Mouse (Mus musculus) lung, embryonic 14.5 days (tissue): ENCODE measurements at regions not wholly inside any gene's neighbourhood (a gene's known extent, or its start where the extent isn't known, plus 50 kb on each side); places are given as distances from the start of the nearest gene placed in this dataset.

Source experiments
- ATAC-seq: fragments of 200-750 bp; cut with Nextera tagmentation; 2 replicates; pipeline ENCODE4 v1.8.0; 2017; ENCODE audit warnings: mild to moderate bottlenecking, moderate TSS enrichment, moderate library complexity; ENCODE audit not compliant: insufficient read depth
- DNase-seq: peaks from one replicate; pipeline ENCODE4 v3.0.0-alpha.2; 2015
- H3K27ac ChIP-seq: fragments of 300-500 bp; sonication (generic); 2 replicates; pipeline ENCODE4 v1.5.1; 2014; ENCODE audit warnings: low read depth, mild to moderate bottlenecking, moderate library complexity
- H3K27me3 ChIP-seq: fragments of 300-500 bp; sonication (generic); 2 replicates; pipeline ENCODE4 v1.6.1; 2014; ENCODE audit warnings: low read length, control low read depth; ENCODE audit not compliant: insufficient read depth
- H3K36me3 ChIP-seq: fragments of 300-500 bp; sonication (generic); 2 replicates; pipeline ENCODE4 v1.6.1; 2014; ENCODE audit warnings: control low read depth; ENCODE audit not compliant: insufficient read depth
- H3K4me1 ChIP-seq: fragments of 300-500 bp; sonication (generic); 2 replicates; pipeline ENCODE4 v1.6.1; 2014; ENCODE audit warnings: antibody characterized with exemption, control low read depth; ENCODE audit not compliant: insufficient read depth
- H3K4me2 ChIP-seq: fragments of 300-500 bp; sonication (generic); 2 replicates; pipeline ENCODE4 v1.6.1; 2014; ENCODE audit warnings: mild to moderate bottlenecking
- H3K4me3 ChIP-seq: fragments of 300-500 bp; sonication (generic); 2 replicates; pipeline ENCODE4 v1.5.1; 2014; ENCODE audit warnings: low read depth, low read length
- H3K9ac ChIP-seq: fragments of 300-500 bp; sonication (generic); 2 replicates; pipeline ENCODE4 v1.6.1; 2014
- H3K9me3 ChIP-seq: fragments of 300-500 bp; sonication (generic); 2 replicates; pipeline ENCODE4 v1.6.1; 2016; ENCODE audit warnings: low read depth, low read length, control low read depth
- CTCF ChIP-seq: IDR thresholded peaks from 2 replicates; pipeline ENCODE4 v1.5.1; 2016; ENCODE audit warnings: antibody characterized with exemption, low read depth
- WGBS: fragments of 180-500 bp; shearing (Covaris S2); extraction: QIAGEN DNeasy Blood & Tissue Kit; methylation state at CpG from one replicate; pipeline ENCODE4 v1.1.7; 2014; 5-methylcytosine and 5-hydroxymethylcytosine counted together

GRCm38 (mm10) chr9:61819836-61820235 is 94.5 kb downstream of the Rplp1 start:
- WGBS: 19% methylated on average over 1 of the region's 1 CpGs

GRCm38 (mm10) chr9:61816589-61817179 is 97.7 kb downstream of the Rplp1 start:
- Histone ChIP-seq H3K4me2 (no peak overlapping the region), H3K9ac (no peak overlapping the region), H3K27me3 (no peaks in the 10 kb centered on the region), H3K27ac (no peak overlapping the region), H3K4me1 (no peaks in the 10 kb centered on the region), H3K4me3 (no peak overlapping the region), H3K9me3 (no peaks in the 10 kb centered on the region), H3K36me3 (no peaks in the 10 kb centered on the region)
- TF ChIP-seq CTCF: no peak
- DNase-seq (no peak), ATAC-seq (no peak)
- 62% methylated on average over 11 of the region's 11 CpGs for WGBS

More at GRCm38 (mm10) chr9:61819836-61820235, 94.5 kb downstream of the Rplp1 start:
- DNase-seq: no peak
- no peak overlapping the region for H3K4me2 ChIP-seq
- ATAC-seq: no peak
- H3K27me3 ChIP-seq: no peaks in the 10 kb centered on the region
- no peak for TF ChIP-seq CTCF
- H3K9ac ChIP-seq: no peak overlapping the region
- no peaks in the 10 kb centered on the region for H3K9me3 ChIP-seq
- H3K4me3 ChIP-seq: no peak overlapping the region
- no peak overlapping the region for H3K27ac ChIP-seq
- no peaks in the 10 kb centered on the region for H3K4me1 ChIP-seq
- no peaks in the 10 kb centered on the region for H3K36me3 ChIP-seq

- Histone ChIP-seq H3K4me2 (no peak overlapping the region), H3K9ac (no peak overlapping the region), H3K4me3 (no peak overlapping the region), H3K27me3 (no peaks in the 10 kb centered on the region), H3K9me3 (no peaks in the 10 kb centered on the region), H3K27ac (no peak overlapping the region), H3K4me1 (no peaks in the 10 kb centered on the region), H3K36me3 (no peaks in the 10 kb centered on the region)
- WGBS: 22% methylated on average over 10 of the region's 10 CpGs
- no peak for DNase-seq
- no peak for ATAC-seq
- no peak for TF ChIP-seq CTCF
These were observed 98.3 kb downstream of the Rplp1 start for GRCm38 (mm10) chr9:61815995-61816394.

DNA sequence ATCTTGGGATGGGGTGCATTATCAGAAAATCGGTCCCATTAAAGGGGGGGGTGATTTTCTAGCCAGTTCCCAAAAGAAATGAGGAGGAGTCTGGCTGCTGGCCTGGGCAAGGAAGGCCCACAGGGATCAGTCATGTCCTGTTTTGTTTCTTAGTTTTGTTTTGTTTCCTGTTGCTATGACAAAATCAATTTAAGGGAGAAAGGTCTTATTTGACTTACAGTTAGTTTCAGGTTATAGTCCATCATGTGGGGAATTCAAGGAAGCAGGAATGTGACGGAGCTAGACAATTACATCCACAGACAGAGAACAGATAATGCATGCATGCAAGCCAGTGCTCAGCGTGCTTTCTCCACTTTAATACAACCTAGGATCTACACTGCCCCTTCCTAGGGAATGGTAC is 101.1 kb downstream of the Rplp1 start:
- no peaks in the 10 kb centered on the region for H3K27me3 ChIP-seq
- ATAC-seq: no peak
- no peaks in the 10 kb centered on the region for H3K36me3 ChIP-seq
- 82% methylated on average over 3 of the region's 3 CpGs for WGBS
- no peak overlapping the region for H3K9ac ChIP-seq
- H3K27ac ChIP-seq: no peak overlapping the region
- DNase-seq: no peak
- H3K4me1 ChIP-seq: no peaks in the 10 kb centered on the region
- no peak overlapping the region for H3K4me2 ChIP-seq
- TF ChIP-seq CTCF: no peak
- no peaks in the 10 kb centered on the region for H3K9me3 ChIP-seq
- H3K4me3 ChIP-seq: no peak overlapping the region

GRCm38 (mm10) chr9:61812315-61812714 is 102.0 kb downstream of the Rplp1 start:
- Histone ChIP-seq H3K9ac (no peak overlapping the region), H3K4me1 (0 out of 2 replicates have a peak, but pooled peaks cover 5% of the 10 kb centered on the region), H3K4me3 (no peak overlapping the region), H3K27me3 (no peaks in the 10 kb centered on the region), H3K27ac (no peak overlapping the region), H3K36me3 (no peaks in the 10 kb centered on the region), H3K9me3 (no peaks in the 10 kb centered on the region), H3K4me2 (no peak overlapping the region)
- no peak for TF ChIP-seq CTCF
- ATAC-seq (no peak), DNase-seq (no peak)
- WGBS: 67% methylated on average over 9 of the region's 9 CpGs

GRCm38 (mm10) chr9:61810456-61810855 is 103.9 kb downstream of the Rplp1 start:
- Histone ChIP-seq H3K4me2 (no peak overlapping the region), H3K4me1 (peaks cover 10% of the 10 kb centered on the region), H3K27ac (no peak overlapping the region), H3K9me3 (no peaks in the 10 kb centered on the region), H3K27me3 (no peaks in the 10 kb centered on the region), H3K4me3 (no peak overlapping the region), H3K9ac (no peak overlapping the region), H3K36me3 (no peaks in the 10 kb centered on the region)
- ATAC-seq (no peak), DNase-seq (no peak)
- WGBS: 55% methylated on average over 4 of the region's 4 CpGs
- TF ChIP-seq CTCF: no peak

DNA sequence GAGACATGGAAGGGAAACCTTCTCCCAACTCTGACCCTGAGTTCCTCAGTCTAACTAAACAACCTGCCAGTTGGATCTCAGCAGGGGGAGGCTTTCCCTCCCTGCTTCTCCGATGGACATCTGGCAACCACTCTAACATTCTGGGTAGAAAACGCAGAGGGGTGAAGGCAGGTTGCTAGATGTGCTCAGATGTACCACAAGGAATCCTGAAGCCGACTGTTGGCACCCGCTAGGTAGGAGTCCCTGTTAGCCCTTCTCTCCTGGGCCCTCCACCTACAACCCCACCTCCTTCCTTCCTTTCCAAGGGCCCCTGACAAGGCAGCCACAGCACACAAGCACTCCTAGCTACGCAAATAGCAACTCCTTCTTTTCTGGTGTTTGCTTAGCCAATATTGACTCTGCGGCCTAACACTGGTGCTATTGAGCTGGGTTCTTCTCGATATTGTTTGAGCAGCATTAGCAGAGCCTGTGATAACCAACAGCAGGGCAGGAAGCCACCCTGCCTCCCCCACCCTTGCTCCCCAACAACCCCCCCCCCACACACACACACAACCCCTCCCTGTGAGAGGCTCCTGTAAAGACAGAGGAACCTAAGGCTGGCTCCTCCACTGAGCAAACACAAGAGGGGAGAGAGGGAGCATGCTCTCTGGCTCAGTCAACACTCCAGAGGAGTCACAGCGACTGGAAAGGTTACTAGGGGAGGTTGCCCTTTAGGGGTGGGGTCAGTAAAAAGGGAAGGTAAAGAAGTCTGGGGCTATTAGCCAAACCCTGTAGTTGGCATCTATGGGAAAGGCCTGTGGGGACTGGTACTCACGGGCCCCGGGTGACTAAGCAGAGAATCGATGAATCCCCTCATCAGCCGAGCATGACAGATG is 105.8 kb downstream of the Rplp1 start:
- no peaks in the 10 kb centered on the region for H3K9me3 ChIP-seq
- no peaks in the 10 kb centered on the region for H3K27me3 ChIP-seq
- TF ChIP-seq CTCF: no peak
- no peak overlapping the region for H3K4me3 ChIP-seq
- H3K9ac ChIP-seq: no peak overlapping the region
- peaks cover 10% of the 10 kb centered on the region for H3K4me1 ChIP-seq
- H3K27ac ChIP-seq: peak overlapping the region; percentile 83
- ATAC-seq: peak; percentile 94
- peak; percentile 71 for DNase-seq
- no peak overlapping the region for H3K4me2 ChIP-seq
- WGBS: 54% methylated on average over 12 of the region's 12 CpGs
- no peaks in the 10 kb centered on the region for H3K36me3 ChIP-seq
